Mouse (Mus musculus): ENCODE measurements around the gene Ubxn7.
"Not testable (repeated sequence)": the region's sequence is repeated elsewhere in the genome, so short reads cannot be mapped to it uniquely, and the experiment has no call there.

The Ubxn7 gene

GRCm38 (mm10) chr16:32332040-32332555 is at the start of gene Ubxn7:
TSS of gene Ubxn7 (plus strand) at chr16:32332257.
- peak; percentile 92 to 96 for DNase-seq (ENCODE audit: low read depth in 1 of 2, low spot score in 2 of 2)

GRCm38 (mm10) chr16:32282608-32283007 is 49.4 kb upstream of the Ubxn7 start:
- DNase-seq (ENCODE audit: low read depth in 1 of 2, low spot score in 2 of 2) = no peak

GRCm38 (mm10) chr16:32291821-32292220 is 40.2 kb upstream of the Ubxn7 start:
- DNase-seq (ENCODE audit: low read depth in 1 of 2, low spot score in 2 of 2) = no peak

- not testable (repeated sequence) for DNase-seq (ENCODE audit: low read depth in 1 of 2, low spot score in 2 of 2)
Measured at GRCm38 (mm10) chr16:32299617-32300016, 32.4 kb upstream of the Ubxn7 start.

- no peak for DNase-seq (ENCODE audit: low read depth in 1 of 2, low spot score in 2 of 2)
Measured at GRCm38 (mm10) chr16:32303046-32303445, 29.0 kb upstream of the Ubxn7 start.

- no peak for DNase-seq (ENCODE audit: low read depth in 1 of 2, low spot score in 2 of 2)
Measured at GRCm38 (mm10) chr16:32303886-32304285, 28.2 kb upstream of the Ubxn7 start.

GRCm38 (mm10) chr16:32311970-32312369 is 20.1 kb upstream of the Ubxn7 start:
- DNase-seq (ENCODE audit: low read depth in 1 of 2, low spot score in 2 of 2) = no peak

GRCm38 (mm10) chr16:32312386-32312785 is 19.7 kb upstream of the Ubxn7 start:
- no peak for DNase-seq (ENCODE audit: low read depth in 1 of 2, low spot score in 2 of 2)

GRCm38 (mm10) chr16:32312859-32313258 is 19.2 kb upstream of the Ubxn7 start:
- DNase-seq (ENCODE audit: low read depth in 1 of 2, low spot score in 2 of 2) = no peak

GRCm38 (mm10) chr16:32316601-32317000 is 15.5 kb upstream of the Ubxn7 start:
- no peak for DNase-seq (ENCODE audit: low read depth in 1 of 2, low spot score in 2 of 2)

GRCm38 (mm10) chr16:32323953-32324352 is 8.1 kb upstream of the Ubxn7 start:
- no peak for DNase-seq (ENCODE audit: low read depth in 1 of 2, low spot score in 2 of 2)

- no peak for DNase-seq (ENCODE audit: low read depth in 1 of 2, low spot score in 2 of 2)
Measured at GRCm38 (mm10) chr16:32330876-32331670, 984 bp upstream of the Ubxn7 start.

- DNase-seq (ENCODE audit: low read depth in 1 of 2, low spot score in 2 of 2) = peak in 1 of 2 experiments; percentile 10
Measured at GRCm38 (mm10) chr16:32332556-32333511, 777 bp downstream of the Ubxn7 start.

GRCm38 (mm10) chr16:32335146-32335545 is 3.1 kb downstream of the Ubxn7 start:
- no peak for DNase-seq (ENCODE audit: low read depth in 1 of 2, low spot score in 2 of 2)

- no peak for DNase-seq (ENCODE audit: low read depth in 1 of 2, low spot score in 2 of 2)
Measured at GRCm38 (mm10) chr16:32336026-32336780, 4.1 kb downstream of the Ubxn7 start.

- DNase-seq (ENCODE audit: low read depth in 1 of 2, low spot score in 2 of 2) = no peak
Measured at GRCm38 (mm10) chr16:32337001-32337400, 4.9 kb downstream of the Ubxn7 start.

- DNase-seq (ENCODE audit: low read depth in 1 of 2, low spot score in 2 of 2) = no peak
Measured at GRCm38 (mm10) chr16:32340451-32340850, 8.4 kb downstream of the Ubxn7 start.

GRCm38 (mm10) chr16:32345521-32345920 is 13.5 kb downstream of the Ubxn7 start:
- no peak for DNase-seq (ENCODE audit: low read depth in 1 of 2, low spot score in 2 of 2)

- no peak for DNase-seq (ENCODE audit: low read depth in 1 of 2, low spot score in 2 of 2)
Measured at GRCm38 (mm10) chr16:32350776-32351175, 18.7 kb downstream of the Ubxn7 start.

- DNase-seq (ENCODE audit: low read depth in 1 of 2, low spot score in 2 of 2) = no peak
Measured at GRCm38 (mm10) chr16:32363530-32363929, 31.5 kb downstream of the Ubxn7 start.

GRCm38 (mm10) chr16:32371351-32371750 is 39.3 kb downstream of the Ubxn7 start:
- no peak for DNase-seq (ENCODE audit: low read depth in 1 of 2, low spot score in 2 of 2)
